Mouse (Mus musculus): ENCODE measurements around the gene Prkar1a.
A peak's percentile ranks its signal among the peaks of the same experiment; 100 is the strongest.
"Not testable (repeated sequence)": the region's sequence is repeated elsewhere in the genome, so short reads cannot be mapped to it uniquely, and the experiment has no call there.

Gene Prkar1a

DNA sequence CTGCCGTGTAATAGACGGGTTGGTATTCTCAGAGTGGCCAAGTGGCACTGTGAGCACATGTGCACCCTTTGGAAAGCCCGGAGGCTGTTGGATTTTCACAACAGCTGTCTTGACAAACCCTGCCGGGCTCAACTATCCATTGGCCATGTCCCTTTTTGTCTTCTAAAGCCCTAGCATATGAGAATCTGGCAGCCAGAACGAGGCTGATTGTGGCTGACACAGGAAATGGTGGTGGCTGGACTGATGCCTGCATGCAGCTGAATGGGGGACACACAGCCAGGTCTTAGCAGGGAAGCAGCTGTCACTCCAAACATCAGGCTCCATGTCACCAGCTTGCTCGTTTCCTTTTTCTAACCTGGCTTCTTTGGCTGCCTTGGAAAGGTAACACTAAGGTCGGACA is 695 bp upstream of the Prkar1a start:
- DNase-seq, result peak; percentile 41

DNA sequence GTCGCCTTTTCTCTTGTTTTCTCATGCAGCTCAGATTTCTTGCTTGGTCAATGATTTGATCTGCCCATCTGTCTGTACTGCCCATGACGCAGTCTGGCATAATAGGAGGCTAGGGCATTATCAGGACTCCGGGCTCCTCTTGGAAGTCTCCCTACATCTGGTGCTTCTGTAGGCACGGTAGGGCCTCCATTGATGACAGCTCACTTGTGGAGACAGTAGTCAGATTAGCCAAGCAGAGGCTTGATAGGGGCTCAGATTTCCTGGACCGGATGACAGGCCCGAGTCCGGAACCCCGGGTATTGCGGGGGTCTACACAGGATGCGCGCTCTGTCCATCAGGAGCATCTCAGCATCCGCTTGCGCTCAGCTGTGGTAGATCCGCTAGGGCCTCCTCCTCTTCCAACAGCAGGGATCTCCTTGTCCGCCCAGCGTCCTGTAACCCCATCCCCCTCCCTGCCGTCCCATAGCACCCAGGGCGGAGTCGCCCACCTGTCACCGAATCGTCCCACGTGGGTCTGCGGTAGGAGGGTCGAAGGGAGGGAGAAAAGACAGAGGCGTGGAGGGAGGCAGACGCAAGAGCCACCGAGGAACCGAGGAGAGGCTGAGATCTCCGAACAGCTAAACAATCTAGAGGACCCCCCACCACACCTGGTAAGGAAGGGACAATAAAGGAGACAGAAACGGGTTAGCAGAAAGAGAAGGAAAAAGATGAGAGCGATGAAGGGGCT is 933 bp downstream of the Prkar1a start:
- DNase-seq, result peak; percentile 89

DNA sequence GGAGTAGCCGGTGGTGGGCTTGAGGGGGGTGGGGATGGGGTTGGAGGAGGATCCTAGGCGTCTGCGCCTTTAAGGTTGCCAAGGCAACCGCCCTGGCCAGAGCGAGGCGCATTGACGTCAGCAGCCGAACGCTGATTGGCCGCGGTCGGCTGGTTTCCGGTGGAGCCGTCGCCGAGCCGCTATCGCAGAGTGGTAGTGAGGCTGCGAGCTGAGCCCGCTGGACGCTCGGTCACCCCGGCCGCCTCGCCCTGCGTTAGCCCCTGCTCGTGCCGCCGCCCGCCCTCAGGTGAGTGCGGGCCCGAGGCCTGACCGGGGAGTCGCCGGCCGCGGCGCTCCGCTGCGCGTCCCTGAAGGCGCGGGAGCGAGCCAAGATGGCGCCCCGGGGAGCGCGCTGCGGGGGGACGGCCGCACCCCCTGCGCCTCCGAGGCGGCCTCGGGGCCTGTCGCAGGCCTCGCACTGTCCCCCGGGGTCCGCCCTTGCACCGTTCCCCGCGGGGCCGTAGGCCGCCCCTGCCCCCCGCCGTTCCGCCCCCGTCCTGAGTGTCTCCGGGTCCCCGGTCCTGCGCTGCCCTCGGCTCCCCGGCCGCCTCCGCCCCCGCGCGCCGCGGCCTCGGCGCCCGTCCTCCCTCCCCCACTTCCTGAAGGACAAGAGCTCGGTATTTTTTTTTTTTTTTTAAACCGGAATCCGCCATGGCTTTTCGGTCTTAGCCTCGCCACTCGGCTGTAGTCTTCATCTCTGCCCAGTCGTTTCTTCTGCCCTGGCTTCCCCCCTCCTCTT is 1.8 kb downstream of the Prkar1a start:
- DNase-seq, result peak; percentile 91

DNA sequence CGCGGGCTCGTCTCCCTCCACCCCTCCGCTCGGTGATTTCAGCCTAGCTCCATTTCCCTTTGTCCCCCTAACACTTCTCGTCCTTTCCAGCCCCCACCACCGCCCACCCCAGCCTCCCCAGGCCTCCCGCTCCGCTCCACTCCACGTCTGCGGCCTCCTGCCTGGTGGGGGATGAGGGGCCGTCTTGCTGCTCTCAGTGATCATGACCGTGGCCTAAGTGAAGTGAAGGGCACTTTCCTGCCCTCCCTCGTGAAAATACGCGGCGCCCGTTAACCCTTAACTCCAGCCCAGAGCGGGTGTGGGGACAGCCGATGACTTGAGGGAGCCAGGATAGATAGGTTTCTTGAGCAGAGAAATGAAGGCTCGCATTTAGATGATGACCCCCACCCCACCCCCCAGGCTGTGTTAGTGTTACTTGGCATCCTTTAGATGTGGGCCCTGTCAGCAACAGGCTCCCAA is 2.4 kb downstream of the Prkar1a start:
- peak; percentile 35 for DNase-seq

DNA sequence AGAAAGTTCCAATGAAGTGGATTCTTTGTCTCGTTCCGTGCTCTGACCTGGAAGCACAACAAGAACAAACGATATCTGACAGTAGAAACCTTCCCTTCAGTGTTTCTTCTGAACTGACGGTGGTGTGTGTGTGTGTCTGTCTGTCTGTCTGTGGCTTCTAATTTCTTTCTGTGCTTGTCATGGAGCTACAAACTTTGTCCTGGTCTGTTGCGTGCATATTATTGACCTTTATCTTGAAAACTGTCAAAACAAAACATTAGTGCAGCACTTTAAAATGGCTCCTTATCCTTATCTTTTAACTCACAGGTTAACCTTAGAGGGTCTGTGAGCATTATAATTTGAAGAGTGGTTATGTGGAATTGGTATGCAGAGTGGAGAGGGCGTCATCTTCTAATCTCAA is 3.3 kb downstream of the Prkar1a start:
- DNase-seq, result no peak

DNA sequence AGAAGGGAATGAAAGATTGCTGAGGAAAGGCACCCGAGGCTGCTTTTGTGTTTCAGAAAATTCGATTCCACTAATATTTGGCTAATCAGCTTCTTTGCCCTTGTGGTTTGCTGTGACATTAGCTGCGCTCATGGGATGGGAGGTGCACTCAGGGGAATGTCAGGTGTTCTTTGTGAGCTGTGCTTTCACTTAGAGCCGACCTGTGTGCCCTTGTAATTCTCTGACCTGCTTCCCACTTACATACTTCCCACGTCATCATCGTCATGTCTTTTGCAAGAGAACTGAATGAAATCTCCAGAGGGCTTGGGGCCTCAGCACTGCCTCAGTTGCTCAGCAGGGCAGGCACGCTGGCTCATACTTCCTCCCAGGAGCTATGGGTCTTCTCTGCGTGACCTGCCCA is 4.0 kb downstream of the Prkar1a start:
- no peak for DNase-seq

DNA sequence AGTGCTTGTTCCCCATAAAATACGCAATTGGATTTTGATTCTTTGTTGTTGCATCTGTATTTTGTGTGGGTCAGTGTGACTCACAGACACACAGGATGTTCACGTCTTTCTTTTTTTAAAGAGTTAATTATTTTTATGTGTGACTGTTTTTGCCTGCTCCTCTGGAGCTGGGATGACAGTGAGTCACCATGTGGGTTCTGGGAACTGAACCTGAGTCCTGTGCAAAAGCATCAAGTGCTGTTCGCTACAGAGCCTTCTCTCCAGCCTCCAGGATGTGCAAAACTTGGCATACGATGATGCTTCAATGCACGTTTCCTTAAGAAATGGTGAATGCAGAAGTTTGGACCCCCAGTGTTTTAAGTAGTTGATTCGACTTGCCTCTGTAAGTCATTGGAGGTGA is 5.4 kb downstream of the Prkar1a start:
- DNase-seq, result no peak

DNA sequence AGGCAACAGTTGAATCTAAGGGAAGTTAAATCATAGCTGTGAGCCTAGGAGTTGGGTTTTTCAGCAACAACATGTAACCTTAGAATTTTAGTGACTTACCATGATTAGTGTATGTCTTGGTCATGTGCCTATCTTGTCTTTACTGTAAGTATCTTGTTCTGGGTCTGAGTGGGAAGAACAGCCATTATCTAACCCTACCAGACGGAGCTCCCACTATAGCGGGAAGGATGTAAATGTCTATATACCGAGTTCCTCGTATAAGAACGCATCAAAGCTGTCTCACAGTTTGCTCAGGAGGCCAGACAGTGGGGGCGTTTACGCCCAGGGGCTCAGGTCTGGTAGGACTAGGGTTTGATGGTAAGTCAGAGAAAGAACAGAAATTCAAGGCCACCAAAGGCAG is 7.0 kb downstream of the Prkar1a start:
- DNase-seq, result no peak

DNA sequence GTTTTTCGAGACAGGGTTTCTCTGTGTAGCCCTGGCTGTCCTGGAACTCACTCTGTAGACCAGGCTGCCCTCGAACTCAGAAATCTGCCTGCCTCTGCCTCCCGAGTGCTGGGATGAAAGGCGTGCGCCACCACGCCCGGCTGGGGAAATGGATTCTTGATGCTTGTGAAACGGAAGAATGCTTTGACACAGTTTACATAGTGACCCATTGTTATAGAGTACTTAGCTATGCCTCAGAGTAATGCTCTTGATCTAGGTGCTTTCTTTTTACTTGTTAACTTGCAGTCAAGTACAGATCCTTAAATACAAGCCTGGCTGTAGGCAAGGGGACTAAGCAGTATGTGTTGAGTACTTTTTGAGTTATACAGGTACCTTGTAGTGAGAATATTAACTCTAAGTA is 11.3 kb downstream of the Prkar1a start:
- not testable (repeated sequence) for DNase-seq

DNA sequence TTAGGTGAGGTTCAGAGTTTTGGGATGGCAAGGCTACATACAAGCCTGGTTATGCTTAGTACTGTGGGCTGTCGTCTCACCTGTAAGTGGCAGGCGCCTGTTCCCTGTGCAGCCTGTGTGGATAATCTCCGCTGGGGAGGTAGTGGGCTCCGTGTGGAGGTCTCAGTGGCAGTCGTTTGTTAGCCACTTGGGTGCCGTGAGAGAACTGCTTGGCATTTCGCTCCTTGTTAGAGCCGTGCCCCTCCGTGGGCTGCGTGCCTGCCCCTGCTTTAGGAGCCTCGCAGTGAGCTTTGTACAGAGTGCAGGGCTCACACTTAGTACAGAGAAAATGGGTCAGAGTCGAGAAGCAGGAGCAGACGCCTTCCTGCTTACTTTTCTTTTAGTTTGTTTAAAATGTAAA is 15.1 kb downstream of the Prkar1a start:
- no peak for DNase-seq

DNA sequence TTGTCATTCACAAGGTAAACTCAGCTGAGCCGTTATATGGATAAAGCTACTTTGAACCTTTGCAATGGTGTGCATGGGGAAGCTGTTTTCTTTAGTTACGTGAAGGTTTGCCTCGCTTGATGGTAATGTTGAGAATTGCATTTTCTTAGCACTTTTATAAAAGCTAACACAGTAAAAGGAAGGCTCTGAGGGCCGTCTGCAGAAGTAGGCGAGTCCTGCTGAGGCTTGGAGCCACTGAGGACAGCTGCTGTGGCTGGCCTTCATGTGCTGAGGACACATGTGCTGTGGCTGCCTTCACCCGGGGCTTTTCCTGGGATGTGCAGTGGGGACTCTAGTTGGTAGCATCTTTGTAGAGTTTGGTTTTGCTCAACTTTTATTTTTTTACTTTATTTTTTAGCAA is 16.2 kb downstream of the Prkar1a start:
- no peak for DNase-seq

DNA sequence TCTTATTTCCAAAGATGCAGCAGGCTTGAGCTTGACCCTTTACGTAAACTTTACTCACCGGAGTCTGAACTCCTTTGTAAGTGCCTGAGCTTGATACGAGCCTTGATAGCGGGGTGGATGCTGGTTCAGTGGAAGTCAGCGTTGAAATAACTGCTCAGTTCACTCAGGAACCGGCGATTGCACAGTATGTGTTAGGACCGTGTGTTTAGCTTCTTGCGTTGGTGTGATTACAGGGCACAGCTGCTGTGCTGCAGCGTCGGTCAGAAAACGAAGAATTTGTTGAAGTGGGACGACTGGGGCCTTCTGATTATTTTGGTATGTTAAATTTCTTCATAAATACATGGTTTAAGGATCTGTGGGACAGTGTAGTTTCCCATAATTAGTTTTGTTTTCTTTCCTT is 17.2 kb downstream of the Prkar1a start:
- no peak for DNase-seq

DNA sequence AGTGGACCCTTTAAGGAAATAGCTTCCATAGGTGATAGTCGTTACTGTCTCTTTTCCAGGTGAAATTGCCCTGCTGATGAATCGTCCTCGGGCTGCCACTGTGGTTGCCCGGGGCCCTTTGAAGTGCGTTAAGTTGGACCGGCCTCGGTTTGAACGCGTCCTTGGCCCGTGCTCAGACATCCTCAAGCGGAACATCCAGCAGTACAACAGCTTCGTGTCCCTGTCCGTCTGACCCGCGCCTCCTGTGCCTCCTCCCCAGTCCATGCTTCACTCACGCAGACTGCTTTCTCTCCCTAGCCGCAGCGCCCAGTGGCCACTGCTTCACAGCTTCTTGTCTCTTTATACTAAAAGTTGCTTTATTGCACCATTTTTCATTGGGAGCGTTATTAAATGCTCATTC is 18.2 kb downstream of the Prkar1a start:
- DNase-seq, result no peak

DNA sequence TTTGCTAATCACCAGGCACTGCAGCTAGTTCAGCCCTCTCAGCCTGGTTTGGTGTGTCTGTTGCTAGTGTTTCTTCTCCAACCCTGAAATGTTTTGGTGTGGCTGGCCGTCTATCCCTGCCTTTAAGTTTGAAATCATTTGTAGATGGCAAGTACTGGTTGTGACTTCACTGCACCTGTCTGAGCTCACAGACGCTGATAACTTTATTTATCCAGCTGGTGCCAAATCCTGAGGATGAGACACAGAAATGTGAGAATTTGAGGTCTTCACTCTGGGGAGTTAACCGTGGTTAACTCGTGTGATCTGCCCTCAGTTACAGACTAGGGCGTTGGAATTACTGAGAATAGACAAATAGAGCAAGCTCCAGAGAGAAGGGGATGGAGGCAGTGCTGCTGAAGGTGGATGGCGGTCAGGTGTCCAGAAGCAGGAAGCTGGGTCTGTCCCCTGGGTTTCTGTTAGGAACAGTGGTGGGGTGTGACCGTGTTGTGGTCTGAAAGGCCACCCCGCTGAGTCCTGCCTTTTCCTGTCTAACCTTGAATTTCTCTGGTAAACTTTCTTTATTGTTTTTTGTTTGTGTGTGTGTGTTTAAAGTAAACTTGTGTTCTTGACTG is 19.0 kb downstream of the Prkar1a start:
- DNase-seq, result no peak

DNA sequence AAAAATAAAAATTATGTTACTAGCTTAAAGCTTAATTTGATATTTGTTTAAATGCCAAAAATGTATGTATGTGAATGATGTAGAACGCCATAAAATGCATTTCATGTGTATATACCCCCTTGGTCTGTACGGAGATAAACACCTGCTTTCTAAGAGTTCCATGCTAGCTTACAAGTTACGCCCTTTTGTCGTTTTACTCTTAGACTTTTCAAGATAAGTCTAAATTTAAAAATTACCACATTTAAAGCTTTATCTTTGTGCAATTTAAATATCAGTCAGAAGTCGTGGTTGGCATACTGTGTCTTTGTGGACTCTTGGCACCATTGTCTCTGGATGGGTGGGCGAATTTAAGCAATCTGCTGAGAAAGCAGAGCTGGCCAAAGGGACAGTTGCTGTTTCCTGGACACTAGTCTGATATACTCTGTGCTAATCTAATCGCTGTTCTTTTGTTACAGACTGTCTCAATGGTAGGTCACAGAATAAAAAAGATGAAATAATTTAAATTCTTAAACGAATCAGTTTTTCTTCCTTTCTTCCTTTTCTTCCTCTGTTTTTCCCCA is 20.0 kb downstream of the Prkar1a start:
- DNase-seq, result no peak

DNA sequence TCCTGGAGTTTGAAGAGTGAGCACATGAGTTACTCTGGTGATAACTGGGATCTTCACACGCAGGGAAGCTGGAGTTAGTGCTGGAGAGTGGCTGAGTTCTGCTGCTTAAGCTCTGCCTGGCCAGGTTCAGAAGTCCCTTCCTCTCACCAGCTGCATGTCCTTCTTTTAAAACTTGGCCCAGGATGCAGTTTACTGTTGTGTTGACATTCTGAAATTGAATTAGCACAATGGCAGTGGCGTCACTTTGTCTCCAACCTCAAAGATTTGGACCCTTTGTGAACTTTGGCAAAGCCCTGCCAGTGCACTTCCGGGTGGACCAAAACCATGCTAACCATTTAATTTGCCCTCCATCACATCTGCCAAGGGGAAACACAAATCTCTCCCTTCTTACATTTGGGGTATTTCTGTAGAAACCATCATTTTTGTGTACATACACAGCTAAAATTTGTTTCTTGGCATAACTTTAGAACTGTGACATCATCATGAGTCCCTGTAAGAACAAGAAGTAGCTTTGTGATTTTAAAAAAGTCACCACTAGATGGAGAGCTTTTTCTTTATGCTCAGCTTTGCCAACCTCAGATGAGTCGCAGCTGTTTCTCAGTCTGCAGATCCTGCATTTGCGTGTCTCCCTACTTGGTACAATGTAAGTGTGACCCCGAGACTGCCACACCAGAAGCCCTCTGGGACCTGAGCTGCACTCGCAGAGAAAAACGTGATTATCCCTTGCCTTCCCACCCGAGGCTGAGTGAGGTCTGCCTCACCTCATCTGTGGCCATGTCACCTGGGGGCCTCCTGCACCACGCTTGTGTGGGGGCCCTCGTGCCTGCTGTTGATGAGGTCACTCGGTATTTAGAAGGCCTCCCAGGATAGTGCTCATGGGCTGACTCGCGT is 21.1 kb downstream of the Prkar1a start:
- DNase-seq, result no peak

DNA sequence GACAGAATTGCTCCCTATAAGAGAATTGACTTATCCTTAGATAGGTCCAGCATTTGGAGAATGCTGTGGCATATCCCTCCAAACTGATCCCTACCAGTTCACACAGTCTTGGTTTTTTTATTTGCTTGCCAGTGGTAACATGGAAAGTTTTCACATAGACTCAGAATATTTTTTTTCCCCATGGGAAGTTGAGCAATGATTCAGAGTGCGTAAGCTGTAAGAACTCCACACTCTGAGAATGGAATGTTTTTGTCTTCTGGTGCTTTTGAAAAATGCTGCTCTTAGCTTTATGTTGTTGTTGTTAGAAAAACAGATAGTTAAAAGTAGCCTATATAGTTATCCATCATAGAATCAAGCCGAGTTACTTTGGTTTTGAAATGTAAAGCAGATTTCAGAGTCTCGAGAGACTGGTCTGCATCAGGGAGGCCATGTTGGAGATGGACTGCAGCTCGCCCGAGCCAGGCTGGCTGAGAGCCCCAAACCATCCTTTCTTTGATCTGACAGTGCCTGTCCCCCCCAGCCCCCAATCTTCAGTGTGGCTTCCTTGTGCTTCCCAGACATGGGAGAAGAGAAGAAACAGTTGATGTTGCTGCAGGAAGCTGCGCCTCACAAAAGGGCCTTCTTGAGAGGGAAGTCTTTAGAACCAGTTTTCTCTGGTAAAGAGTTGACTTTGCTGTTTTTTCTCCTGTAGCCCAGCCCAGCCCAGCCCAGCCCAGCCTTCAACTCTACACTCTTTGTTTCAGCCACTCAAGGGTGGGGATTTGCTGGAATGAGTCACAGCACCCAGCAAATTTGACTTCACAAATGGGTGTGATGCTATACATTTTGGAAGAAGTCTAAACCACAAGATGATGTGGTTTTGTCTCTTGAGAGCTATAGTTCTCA is 22.2 kb downstream of the Prkar1a start:
- DNase-seq, result no peak

DNA sequence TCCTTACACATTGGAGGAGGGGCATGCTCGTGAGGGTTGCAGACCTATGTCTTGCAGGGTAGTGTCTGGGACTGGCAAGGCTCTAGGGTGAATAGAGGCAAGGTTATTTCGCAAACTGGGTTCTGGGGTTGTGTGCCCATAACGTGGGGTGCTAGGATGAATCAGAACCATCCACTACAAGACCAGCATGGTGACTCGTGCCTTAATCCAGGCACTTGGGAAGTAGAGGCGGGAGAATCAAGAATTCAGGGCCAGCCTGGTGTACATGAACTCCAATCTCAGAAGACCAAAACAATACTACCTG is 22.8 kb downstream of the Prkar1a start:
- DNase-seq, result no peak

DNA sequence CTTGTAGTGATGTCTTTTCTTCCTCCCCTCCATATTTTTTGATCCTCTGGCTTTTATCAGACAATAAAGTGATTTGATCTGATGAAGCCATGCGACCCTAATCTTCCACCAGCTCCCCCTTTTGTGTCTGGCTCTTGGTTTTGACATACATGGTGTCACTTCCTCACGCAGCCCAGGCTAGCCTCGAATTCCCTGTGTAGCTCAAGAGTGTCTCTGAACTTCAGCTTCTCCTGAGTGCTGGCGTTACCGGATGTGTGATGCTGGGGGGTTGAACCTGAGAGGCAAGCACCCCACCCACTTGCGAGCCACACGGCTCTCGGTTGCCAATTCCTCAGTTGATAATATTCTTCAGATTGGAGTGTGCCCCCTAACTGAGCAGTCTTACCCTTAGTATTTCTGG is 23.2 kb downstream of the Prkar1a start:
- DNase-seq, result no peak

DNA sequence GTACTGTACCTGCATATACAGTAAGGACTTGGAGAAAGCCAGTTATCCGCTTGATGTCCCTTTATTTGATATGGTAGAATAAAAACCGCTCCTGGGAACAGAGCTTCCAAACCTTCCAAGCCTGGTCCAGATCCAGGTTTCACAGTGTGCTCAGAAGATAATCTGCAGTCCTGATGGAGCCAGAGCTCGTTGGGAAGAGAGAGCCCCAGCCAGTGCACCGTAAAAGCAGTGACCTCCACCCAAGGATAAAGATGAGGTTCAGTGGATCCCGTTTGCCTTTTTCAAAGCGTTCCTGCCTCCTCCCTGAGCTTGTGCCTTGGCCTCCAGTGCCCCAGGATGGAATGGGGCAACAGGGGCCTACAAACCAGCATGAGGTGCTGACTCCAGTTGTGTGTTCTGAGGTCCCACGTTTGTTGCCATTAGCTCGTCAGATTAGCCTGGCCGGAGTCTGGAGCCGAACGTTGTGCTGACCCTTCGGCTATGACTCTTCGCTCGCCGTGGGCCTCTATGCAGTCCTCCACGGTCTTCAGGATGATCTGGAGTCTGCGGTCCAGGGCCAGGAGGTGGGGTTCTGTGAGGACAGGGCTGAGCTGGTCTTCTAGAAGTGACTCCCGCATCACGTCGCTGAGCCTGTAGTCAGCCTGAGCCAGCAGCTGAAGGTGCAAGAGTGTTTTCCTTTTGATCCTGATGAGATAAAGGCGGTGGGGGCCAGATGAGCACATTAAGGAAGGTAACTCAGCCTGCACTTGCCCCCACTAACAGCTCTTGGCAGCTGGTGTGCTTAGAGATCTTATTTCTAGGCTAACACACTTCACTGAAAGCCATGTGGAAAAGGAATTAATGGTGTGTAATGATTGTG is 23.9 kb downstream of the Prkar1a start:
- no peak for DNase-seq

DNA sequence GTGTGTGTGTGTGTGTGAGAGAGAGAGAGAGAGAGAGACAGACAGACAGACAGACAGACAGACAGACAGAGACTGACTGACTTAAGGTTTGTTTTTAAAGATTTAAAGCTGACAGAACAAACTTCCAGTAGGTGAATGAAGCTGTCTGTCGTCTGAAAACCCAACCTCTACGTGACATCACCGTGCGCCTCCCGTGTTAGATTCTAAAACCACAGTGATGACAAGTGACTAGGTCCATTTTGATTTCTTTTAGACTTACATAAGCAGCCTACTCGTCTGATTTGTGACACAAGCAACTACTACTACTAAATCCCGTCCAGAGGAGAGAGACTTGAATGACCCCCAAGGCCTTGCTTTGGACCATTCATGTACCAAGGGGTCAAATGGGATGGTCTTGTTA is 24.5 kb downstream of the Prkar1a start:
- DNase-seq, result no peak

Data from cerebellum, adult 8-10 months (tissue).